Comparison of ENCODE assay signal across 16 mouse cellular contexts in the genomic region with DNA sequence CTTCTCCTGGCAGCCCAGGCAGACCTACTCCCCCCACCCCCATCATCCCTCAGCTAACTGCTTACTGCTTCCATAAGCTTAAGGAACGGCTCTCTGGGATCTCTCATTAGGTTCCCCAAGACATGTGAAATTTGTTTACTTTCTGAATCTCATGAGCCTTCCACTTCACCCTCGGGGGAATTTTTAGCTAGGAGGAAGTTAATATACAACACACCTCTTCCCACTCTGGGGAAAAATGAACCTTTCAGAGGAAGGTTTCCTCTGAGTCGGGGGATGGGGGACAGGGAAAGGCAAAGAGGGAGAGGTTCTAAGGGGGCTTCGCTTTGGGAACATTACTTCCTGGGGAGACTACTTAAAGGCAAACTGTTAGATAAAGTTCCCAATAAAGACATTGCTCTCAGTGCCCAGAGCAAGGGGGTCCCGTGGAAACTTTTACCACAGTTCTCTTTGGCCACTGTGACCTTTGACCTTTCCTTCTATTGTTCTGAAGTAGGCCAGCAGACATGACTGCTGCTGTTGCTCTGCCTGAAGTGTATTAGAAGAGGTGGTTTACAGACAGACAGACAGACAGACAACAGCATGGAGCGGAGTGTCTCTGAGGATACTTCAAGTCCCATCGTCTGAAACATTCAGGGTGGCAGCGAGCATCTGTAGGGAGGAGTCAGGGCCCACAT. TPM values are rescaled to one million over a fixed set of nuclear protein-coding genes. Genes with fewer than 3 reads are reported as not detected.
DNase-seq lines count a peak whose midpoint lies in the region; ATAC-seq lines count a peak whose summit lies in the region.
"Had no signal": no experiment of that assay in that cellular context is flagged by ENCODE, and none has a peak within 500 bp of the region (broad histone marks: within the 10 kb centered on the region; RNA-seq: fewer than 3 reads in every experiment).

No protein-coding gene starts in this region.

- no peak overlapping the region for H3K4me2 ChIP-seq in embryonic facial prominence, embryonic 14.5 days (ENCODE audit: low read depth, low read length)
- no peak overlapping the region; the same call in 1 of the 2 replicates for H3K4me2 ChIP-seq in limb, embryonic 12.5 days
- H3K4me2 ChIP-seq in midbrain, embryonic 13.5 days (replicated peaks) = no peak overlapping the region

- no peak overlapping the region for H3K27ac ChIP-seq in embryonic facial prominence, embryonic 14.5 days (replicated peaks; ENCODE audit: low read depth, low read length)
- 0 out of 2 replicates have a peak overlapping the region, but pooled peaks have one; percentile 18 for H3K27ac ChIP-seq in limb, embryonic 12.5 days
- no peak overlapping the region for H3K27ac ChIP-seq in midbrain, embryonic 13.5 days
- H3K27ac ChIP-seq: hindbrain, embryonic 10.5 days; liver, embryonic 14.5 days; macrophage had no signal

- no peak overlapping the region for H3K9ac ChIP-seq in embryonic facial prominence, embryonic 14.5 days (ENCODE audit: low read depth, low read length)
- no peak overlapping the region for H3K9ac ChIP-seq in limb, embryonic 12.5 days (replicated peaks)
- H3K9ac ChIP-seq in midbrain, embryonic 13.5 days (replicated peaks) = no peak overlapping the region
- H3K9ac ChIP-seq: liver, embryonic 14.5 days had no signal

- peak; percentile 54 for DNase-seq in kidney, adult 11 months
- DNase-seq in kidney, postnatal 10 days = no peak
- peak; percentile 53 for DNase-seq in embryonic facial prominence, embryonic 14.5 days (ENCODE audit: low spot score)
- DNase-seq in kidney, adult 8-10 months = peak; percentile 54 to 78
- DNase-seq in testis, postnatal 10 days (ENCODE audit: low spot score) = no peak
- DNase-seq in cerebellum, adult 8-10 months = no peak
- DNase-seq: cerebellum, adult 2 months; gastrocnemius, postnatal 36 days; midbrain, embryonic 14.5 days; right cerebral cortex, postnatal 14 days had no signal

- no peaks in the 10 kb centered on the region for H3K9me3 ChIP-seq in embryonic facial prominence, embryonic 14.5 days (ENCODE audit: control insufficient read depth, low read length)
- no peaks in the 10 kb centered on the region for H3K9me3 ChIP-seq in limb, embryonic 12.5 days
- no peaks in the 10 kb centered on the region for H3K9me3 ChIP-seq in midbrain, embryonic 13.5 days

- H3K4me3 ChIP-seq in embryonic facial prominence, embryonic 14.5 days (ENCODE audit: low read depth, low read length) = no peak overlapping the region
- no peak overlapping the region for H3K4me3 ChIP-seq in limb, embryonic 12.5 days (replicated peaks)
- no peak overlapping the region for H3K4me3 ChIP-seq in midbrain, embryonic 13.5 days (replicated peaks)
- H3K4me3 ChIP-seq: hindbrain, embryonic 10.5 days had no signal

- no peak for ATAC-seq in embryonic facial prominence, embryonic 14.5 days (ENCODE audit: low read depth)
- ATAC-seq in limb, embryonic 12.5 days (ENCODE audit: insufficient number of reproducible peaks, insufficient read depth, low FRiP score, low TSS enrichment, low read depth) = 0 out of 2 replicates have a peak, but pooled peaks have one; percentile 52
- ATAC-seq in midbrain, embryonic 13.5 days = no peak
- ATAC-seq: inflammation-experienced regulatory T-cells, adult 6 months had no signal

- no peaks in the 10 kb centered on the region for H3K27me3 ChIP-seq in embryonic facial prominence, embryonic 14.5 days (replicated peaks; ENCODE audit: control insufficient read depth, insufficient read depth, low read length)
- no peaks in the 10 kb centered on the region for H3K27me3 ChIP-seq in limb, embryonic 12.5 days
- H3K27me3 ChIP-seq in midbrain, embryonic 13.5 days = no peaks in the 10 kb centered on the region

- H3K36me3 ChIP-seq in embryonic facial prominence, embryonic 14.5 days (ENCODE audit: control insufficient read depth, insufficient read depth, low read length) = no peaks in the 10 kb centered on the region
- no peaks in the 10 kb centered on the region for H3K36me3 ChIP-seq in limb, embryonic 12.5 days
- no peaks in the 10 kb centered on the region for H3K36me3 ChIP-seq in midbrain, embryonic 13.5 days
- H3K36me3 ChIP-seq: hindbrain, embryonic 10.5 days had no signal

- WGBS in embryonic facial prominence, embryonic 14.5 days = 43% methylated on average over 8 of the region's 8 CpGs
- 24% methylated on average over 8 of the region's 8 CpGs for WGBS in limb, embryonic 12.5 days
- 47% methylated on average over 8 of the region's 8 CpGs for WGBS in midbrain, embryonic 13.5 days

- H3K4me1 ChIP-seq in embryonic facial prominence, embryonic 14.5 days (ENCODE audit: control insufficient read depth, insufficient read depth, low read length) = peaks cover 15% of the 10 kb centered on the region; the same call in 1 of the 2 replicates
- peaks cover 29% of the 10 kb centered on the region for H3K4me1 ChIP-seq in limb, embryonic 12.5 days (replicated peaks)
- H3K4me1 ChIP-seq in midbrain, embryonic 13.5 days (replicated peaks) = 0 out of 2 replicates have a peak, but pooled peaks cover 3% of the 10 kb centered on the region

RNA-seq across cellular contexts. Expression of a gene that starts 22.5 kb away (rescaled TPM):
- polyA plus RNA-seq in embryonic facial prominence, embryonic 14.5 days (2014; fragmentation: Nextera tagmentation; extraction: Ambion mirVana) = 53.3 and 57.3 TPM in 2 replicates
- 35.6 and 36.2 TPM in 2 replicates for polyA plus RNA-seq in limb, embryonic 12.5 days (2016; fragmentation: Nextera tagmentation; extraction: Ambion mirVana)
- 203 and 222 TPM in 2 replicates for polyA plus RNA-seq in midbrain, embryonic 13.5 days (2015; fragmentation: Nextera tagmentation; extraction: Ambion mirVana)

RNA-seq across cellular contexts. Expression of a gene that starts 30.4 kb away (rescaled TPM):
- 11.1 and 11.7 TPM in 2 replicates for polyA plus RNA-seq in embryonic facial prominence, embryonic 14.5 days (2014; fragmentation: Nextera tagmentation; extraction: Ambion mirVana)
- polyA plus RNA-seq in limb, embryonic 12.5 days (2016; fragmentation: Nextera tagmentation; extraction: Ambion mirVana) = 5.4 and 5.8 TPM in 2 replicates
- polyA plus RNA-seq in midbrain, embryonic 13.5 days (2015; fragmentation: Nextera tagmentation; extraction: Ambion mirVana) = 7.1 and 7.8 TPM in 2 replicates

Comparison
In these comparisons a context has a peak if more than half of its experiments do, and no peak if none do; other contexts are left out.
1. DNase-seq: peak in kidney, adult 11 months (single experiment), embryonic facial prominence, embryonic 14.5 days (single experiment) and kidney, adult 8-10 months (2 of 2); none in kidney, postnatal 10 days (single experiment), testis, postnatal 10 days (single experiment) and cerebellum, adult 8-10 months (single experiment).